Mouse (Mus musculus) embryonic facial prominence, embryonic 12.5 days (tissue): ENCODE measurements around the gene Pim3. TPM values are rescaled to one million over a fixed set of nuclear protein-coding genes. Genes with fewer than 3 reads are reported as not detected.
A peak's percentile ranks its signal among the peaks of the same experiment; 100 is the strongest.

Experiments used
- ATAC-seq: fragments of 200-750 bp; cut with Nextera tagmentation; 2 replicates; pipeline ENCODE4 v1.8.0; 2017; ENCODE audit not compliant: insufficient number of reproducible peaks, insufficient read depth, low FRiP score, low TSS enrichment
- H3K27ac ChIP-seq: fragments of 300-500 bp; sonication (generic); 2 replicates; pipeline ENCODE4 v1.5.1; 2016; ENCODE audit warnings: mild to moderate bottlenecking
- H3K27me3 ChIP-seq: fragments of 300-500 bp; sonication (generic); 2 replicates; pipeline ENCODE4 v1.6.1; 2016; ENCODE audit warnings: mild to moderate bottlenecking, moderate library complexity
- H3K36me3 ChIP-seq: fragments of 300-500 bp; sonication (generic); 2 replicates; pipeline ENCODE4 v1.6.1; 2016; ENCODE audit warnings: mild to moderate bottlenecking
- H3K4me1 ChIP-seq: fragments of 300-500 bp; sonication (generic); 2 replicates; pipeline ENCODE4 v1.6.1; 2016
- H3K4me2 ChIP-seq: fragments of 300-500 bp; sonication (generic); replicated peaks from 2 replicates; pipeline ENCODE4 v1.6.1; 2016; ENCODE audit warnings: mild to moderate bottlenecking, moderate library complexity
- H3K4me3 ChIP-seq: fragments of 300-500 bp; sonication (generic); 2 replicates; pipeline ENCODE4 v1.5.1; 2016; ENCODE audit warnings: mild to moderate bottlenecking
- H3K9ac ChIP-seq: fragments of 300-500 bp; sonication (generic); 2 replicates; pipeline ENCODE4 v1.6.1; 2016; ENCODE audit warnings: mild to moderate bottlenecking, moderate library complexity
- H3K9me3 ChIP-seq: fragments of 300-500 bp; sonication (generic); 2 replicates; pipeline ENCODE4 v1.6.1; 2016; ENCODE audit warnings: mild to moderate bottlenecking, moderate library complexity
- WGBS: fragments of 180-500 bp; shearing (Covaris S2); methylation state at CpG from one replicate; pipeline ENCODE4 v1.1.7; 2016; 5-methylcytosine and 5-hydroxymethylcytosine counted together
- polyA plus RNA-seq: library from polyadenylated mRNA; unstranded; fragments of >200 nt; fragmentation: Nextera tagmentation; extraction: Ambion mirVana; gene quantifications from 2 replicates; pipeline ENCODE4 v1.2.1, GENCODE M21; 2016

The Pim3 gene
- polyA plus RNA-seq, 1 experiment from 2014 or later, result 56.9 TPM

DNA sequence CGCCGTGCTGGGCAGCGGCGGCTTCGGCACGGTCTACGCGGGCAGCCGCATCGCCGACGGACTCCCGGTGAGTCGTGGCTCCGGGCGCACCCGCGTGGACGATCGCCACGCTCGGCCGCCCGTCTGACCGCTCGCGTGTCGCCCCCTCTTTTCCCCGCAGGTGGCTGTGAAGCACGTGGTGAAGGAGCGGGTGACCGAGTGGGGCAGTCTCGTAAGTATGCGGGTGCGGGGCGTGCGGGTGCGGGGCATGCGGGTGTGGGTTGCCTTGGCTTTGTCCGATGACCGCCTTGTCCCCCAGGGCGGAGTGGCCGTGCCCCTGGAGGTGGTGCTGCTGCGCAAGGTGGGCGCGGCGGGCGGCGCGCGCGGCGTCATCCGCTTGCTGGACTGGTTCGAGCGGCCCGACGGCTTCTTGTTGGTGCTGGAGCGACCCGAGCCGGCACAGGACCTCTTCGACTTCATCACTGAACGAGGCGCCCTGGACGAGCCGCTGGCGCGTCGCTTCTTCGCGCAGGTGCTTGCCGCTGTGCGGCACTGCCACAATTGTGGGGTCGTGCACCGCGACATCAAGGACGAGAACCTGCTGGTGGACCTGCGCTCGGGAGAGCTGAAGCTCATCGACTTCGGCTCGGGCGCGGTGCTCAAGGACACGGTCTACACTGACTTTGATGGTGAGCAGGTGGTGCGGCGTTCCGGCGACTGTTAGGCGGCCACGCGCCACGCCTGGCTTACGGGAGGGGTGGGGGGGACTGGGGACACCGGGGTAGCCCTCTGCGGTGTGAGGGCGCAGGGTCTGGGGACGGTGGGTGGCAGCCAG lies 1.1 kb downstream of the Pim3 start:
- under 1% methylated on average over 95 of the region's 98 CpGs for WGBS
- 0 out of 2 replicates have a peak, but pooled peaks have one; percentile 3 for ATAC-seq
- peaks cover 36% of the 10 kb centered on the region for H3K4me1 ChIP-seq

GRCm38 (mm10) chr15:88863695-88864231 lies 1.8 kb downstream of the Pim3 start:
- Histone ChIP-seq H3K27ac (peak overlapping the region; percentile 96), H3K4me3 (peak overlapping the region; percentile 95), H3K4me1 (peaks cover 36% of the 10 kb centered on the region), H3K9me3 (no peaks in the 10 kb centered on the region), H3K9ac (peak overlapping the region; percentile 90), H3K36me3 (peaks cover 15% of the 10 kb centered on the region), H3K4me2 (peak overlapping the region; percentile 97), H3K27me3 (no peaks in the 10 kb centered on the region)
- 1% methylated on average over 39 of the region's 39 CpGs for WGBS
- peak; percentile 84 for ATAC-seq

More for the DNA sequence above, 1.1 kb downstream of the Pim3 start:
- Histone ChIP-seq H3K27ac (peak overlapping the region; percentile 96), H3K27me3 (no peaks in the 10 kb centered on the region), H3K9ac (peak overlapping the region; percentile 90), H3K36me3 (peaks cover 15% of the 10 kb centered on the region), H3K9me3 (no peaks in the 10 kb centered on the region), H3K4me2 (peak overlapping the region; percentile 97), H3K4me3 (peak overlapping the region; percentile 95)

GRCm38 (mm10) chr15:88864270-88865030 lies 2.5 kb downstream of the Pim3 start:
- Histone ChIP-seq H3K27ac (peak overlapping the region; percentile 96), H3K9me3 (no peaks in the 10 kb centered on the region), H3K27me3 (no peaks in the 10 kb centered on the region), H3K36me3 (peaks cover 15% of the 10 kb centered on the region), H3K4me1 (peaks cover 36% of the 10 kb centered on the region), H3K4me3 (peak overlapping the region; percentile 95), H3K9ac (peak overlapping the region; percentile 90), H3K4me2 (peak overlapping the region; percentile 97)
- WGBS, result 15% methylated on average over 22 of the region's 22 CpGs
- peak; percentile 50 for ATAC-seq

DNA sequence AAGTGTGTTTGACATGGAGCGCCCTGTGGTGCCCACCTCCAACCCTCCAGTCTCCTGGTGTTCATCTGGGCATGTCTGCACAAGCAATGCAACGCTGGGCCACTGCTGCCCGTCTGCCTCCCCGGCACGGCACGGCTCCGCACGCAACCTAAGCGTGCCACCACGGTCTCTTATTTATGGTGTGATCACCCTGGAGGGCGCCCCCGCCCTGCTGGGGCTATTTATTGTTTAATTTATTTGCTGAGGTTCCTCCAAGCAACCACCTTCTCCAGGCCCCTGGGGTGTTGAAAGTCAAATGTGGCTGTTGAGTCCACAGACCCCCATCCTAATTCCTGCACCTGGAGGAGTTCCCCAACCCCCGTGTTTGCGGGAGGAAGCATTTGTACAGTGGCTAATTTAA lies 3.1 kb downstream of the Pim3 start:
- Histone ChIP-seq H3K36me3 (peaks cover 15% of the 10 kb centered on the region), H3K9me3 (no peaks in the 10 kb centered on the region), H3K4me2 (peak overlapping the region; percentile 97), H3K27me3 (no peaks in the 10 kb centered on the region), H3K27ac (no peak overlapping the region), H3K4me1 (peaks cover 36% of the 10 kb centered on the region), H3K4me3 (0 out of 2 replicates have a peak overlapping the region, but pooled peaks have one; percentile 95), H3K9ac (no peak overlapping the region)
- 79% methylated on average over 14 of the region's 14 CpGs for WGBS
- no peak for ATAC-seq

DNA sequence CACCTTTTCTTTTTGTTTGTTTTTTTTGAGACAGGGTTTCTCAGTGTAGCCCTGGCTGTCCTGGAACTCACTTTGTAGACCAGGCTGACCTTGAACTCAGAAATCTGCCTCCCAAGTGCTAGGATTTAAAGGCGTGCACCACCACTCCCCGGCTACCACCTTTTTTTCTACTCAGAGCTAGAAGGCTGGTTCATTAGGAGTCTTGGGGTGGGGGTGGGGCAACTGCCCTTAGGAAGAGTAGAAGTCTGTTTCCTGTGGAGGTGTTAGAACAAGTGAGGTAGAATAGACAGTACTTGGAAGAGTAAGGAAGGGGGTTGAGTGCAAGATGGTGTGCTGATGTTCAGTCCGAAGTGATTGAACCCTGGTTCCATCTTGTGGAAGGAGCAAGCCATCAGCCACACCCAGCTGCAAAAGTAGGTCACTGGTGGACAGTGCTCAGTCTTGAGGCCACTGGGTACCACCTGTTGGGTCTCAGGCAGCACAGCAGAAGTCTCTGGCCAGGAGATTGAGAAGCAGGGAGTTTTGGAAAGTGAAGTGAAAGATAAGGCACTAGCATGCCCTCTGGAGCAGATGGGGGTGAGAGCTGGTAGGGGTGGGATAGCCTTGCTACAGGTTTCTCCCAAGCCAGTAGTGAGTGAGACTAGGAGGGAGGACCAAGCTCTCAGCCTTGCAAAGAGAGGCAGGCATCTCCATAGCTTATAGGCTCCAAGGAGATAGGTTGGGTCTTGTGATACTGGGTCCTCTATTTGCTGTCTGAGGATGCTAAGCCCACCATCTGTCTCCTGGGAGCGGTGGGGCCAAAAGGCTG lies 4.1 kb downstream of the Pim3 start:
- Histone ChIP-seq H3K4me1 (peaks cover 36% of the 10 kb centered on the region), H3K4me2 (no peak overlapping the region), H3K9ac (no peak overlapping the region), H3K9me3 (no peaks in the 10 kb centered on the region), H3K4me3 (no peak overlapping the region), H3K27ac (no peak overlapping the region), H3K36me3 (peaks cover 15% of the 10 kb centered on the region), H3K27me3 (no peaks in the 10 kb centered on the region)
- WGBS, result 76% methylated on average over 4 of the region's 4 CpGs
- ATAC-seq, result no peak

GRCm38 (mm10) chr15:88866934-88867356 lies 5.0 kb downstream of the Pim3 start:
- Histone ChIP-seq H3K9ac (peak overlapping the region; percentile 4; the same call in 1 of the 2 replicates), H3K4me1 (peaks cover 31% of the 10 kb centered on the region), H3K4me2 (no peak overlapping the region), H3K4me3 (no peak overlapping the region), H3K36me3 (peaks cover 15% of the 10 kb centered on the region), H3K9me3 (no peaks in the 10 kb centered on the region), H3K27me3 (no peaks in the 10 kb centered on the region), H3K27ac (peak overlapping the region; percentile 38; the same call in 1 of the 2 replicates)
- 44% methylated on average over 7 of the region's 7 CpGs for WGBS
- ATAC-seq, result no peak

- Histone ChIP-seq H3K27ac (peak overlapping the region; percentile 38), H3K9me3 (no peaks in the 10 kb centered on the region), H3K36me3 (peaks cover 15% of the 10 kb centered on the region), H3K27me3 (no peaks in the 10 kb centered on the region), H3K9ac (no peak overlapping the region), H3K4me2 (no peak overlapping the region), H3K4me3 (no peak overlapping the region), H3K4me1 (peaks cover 31% of the 10 kb centered on the region)
- WGBS, result 8% methylated on average over 5 of the region's 5 CpGs
- no peak for ATAC-seq
These were observed 5.5 kb downstream of the Pim3 start for GRCm38 (mm10) chr15:88867368-88868023.

GRCm38 (mm10) chr15:88868024-88868742 lies 6.2 kb downstream of the Pim3 start:
- WGBS, result 61% methylated on average over 6 of the region's 6 CpGs
- Histone ChIP-seq H3K4me3 (no peak overlapping the region), H3K27ac (peak overlapping the region; percentile 38; the same call in 1 of the 2 replicates), H3K4me2 (no peak overlapping the region), H3K4me1 (peaks cover 31% of the 10 kb centered on the region), H3K27me3 (no peaks in the 10 kb centered on the region), H3K9ac (no peak overlapping the region), H3K9me3 (no peaks in the 10 kb centered on the region), H3K36me3 (peaks cover 15% of the 10 kb centered on the region)
- ATAC-seq, result no peak

GRCm38 (mm10) chr15:88870418-88871185 lies 8.6 kb downstream of the Pim3 start:
- H3K27ac ChIP-seq, result no peak overlapping the region
- peaks cover 1% of the 10 kb centered on the region for H3K36me3 ChIP-seq
- 67% methylated on average over 5 of the region's 5 CpGs for WGBS
- 0 out of 2 replicates have a peak, but pooled peaks cover 1% of the 10 kb centered on the region for H3K27me3 ChIP-seq
- no peak overlapping the region for H3K4me2 ChIP-seq
- H3K9me3 ChIP-seq, result no peaks in the 10 kb centered on the region
- ATAC-seq, result no peak
- H3K4me1 ChIP-seq, result peaks cover 18% of the 10 kb centered on the region
- no peak overlapping the region for H3K4me3 ChIP-seq
- no peak overlapping the region for H3K9ac ChIP-seq

- Histone ChIP-seq H3K36me3 (no peaks in the 10 kb centered on the region), H3K9me3 (no peaks in the 10 kb centered on the region), H3K4me3 (no peak overlapping the region), H3K4me2 (no peak overlapping the region), H3K27ac (no peak overlapping the region), H3K9ac (no peak overlapping the region), H3K27me3 (0 out of 2 replicates have a peak, but pooled peaks cover 5% of the 10 kb centered on the region), H3K4me1 (no peaks in the 10 kb centered on the region)
- WGBS, result 91% methylated on average over 3 of the region's 3 CpGs
- no peak for ATAC-seq
These were observed 12.1 kb downstream of the Pim3 start for GRCm38 (mm10) chr15:88874061-88874460.
